Mouse (Mus musculus) layer of hippocampus, postnatal 14 days (tissue): ENCODE measurements around the gene Kansl2. TPM values are rescaled to one million over a fixed set of nuclear protein-coding genes. Genes with fewer than 3 reads are reported as not detected.

Source experiments
- DNase-seq, 2 experiments: peaks; one replicate each; pipeline ENCODE4 v3.0.0; 2021 to 2022; ENCODE audit warnings: low spot score in 2 of 2, mixed read lengths in 1 of 2
- microRNA-seq, 2 experiments: library from miRNA; unstranded; fragments of <30 nt; microRNA quantifications; one replicate each; pipeline ENCODE4 v1.2.0; 2021
- total RNA-seq, 2 experiments: library from RNA; stranded (reverse); gene quantifications; 2 replicates each; pipeline ENCODE4 v1.2.3; 2021

The Kansl2 gene
- total RNA-seq, 2 experiments from 2014 or later: 65.5 to 65.8 TPM

- DNase-seq: no peak
These were observed 27.7 kb downstream of the Kansl2 start for GRCm38 (mm10) chr15:98506253-98506957.

GRCm38 (mm10) chr15:98504514-98504913, 29.6 kb downstream of the Kansl2 start:
- DNase-seq: peak; percentile 47 to 60

- no peak for DNase-seq
These were observed 30.7 kb downstream of the Kansl2 start for GRCm38 (mm10) chr15:98503317-98503716.

- no peak for DNase-seq
These were observed 36.4 kb downstream of the Kansl2 start for GRCm38 (mm10) chr15:98497631-98498030.

GRCm38 (mm10) chr15:98492102-98492501, 42.0 kb downstream of the Kansl2 start, which contains the start of gene Olfr279:
Gene Olfr279 (plus strand): TSS chr15:98492402.
- no peak for DNase-seq

GRCm38 (mm10) chr15:98491332-98491731, 42.7 kb downstream of the Kansl2 start:
- no peak for DNase-seq

DNA sequence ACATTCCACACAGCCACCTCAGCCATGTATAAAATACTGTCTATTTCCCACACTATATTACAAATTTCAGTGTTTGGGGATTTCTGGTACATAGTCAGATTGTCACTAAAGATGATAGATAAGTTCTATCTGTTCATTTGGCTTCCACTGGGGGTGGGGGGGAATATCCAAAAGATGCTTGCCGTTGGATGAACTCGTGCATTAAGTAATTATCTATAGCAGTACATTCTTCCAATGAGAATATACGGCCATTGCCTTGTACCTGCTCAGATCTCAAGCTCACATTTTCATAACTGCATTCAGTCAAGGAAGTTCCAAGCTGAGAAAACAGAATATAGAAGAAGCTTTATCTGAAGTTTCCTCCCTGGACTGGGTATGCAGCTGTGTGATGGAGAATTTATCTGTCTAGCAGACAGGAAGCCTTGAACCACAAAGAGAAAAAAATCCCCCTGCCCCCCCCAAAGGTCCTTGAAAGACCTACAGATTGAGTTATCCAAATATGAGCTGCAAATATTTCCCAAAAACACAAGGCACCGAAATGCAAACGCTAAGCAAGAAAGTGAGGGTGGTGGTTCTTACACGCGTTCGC, 47.5 kb downstream of the Kansl2 start:
- DNase-seq: no peak

GRCm38 (mm10) chr15:98483907-98484886, 49.9 kb downstream of the Kansl2 start:
- DNase-seq: peak in 1 of 2 experiments; percentile 15

DNA sequence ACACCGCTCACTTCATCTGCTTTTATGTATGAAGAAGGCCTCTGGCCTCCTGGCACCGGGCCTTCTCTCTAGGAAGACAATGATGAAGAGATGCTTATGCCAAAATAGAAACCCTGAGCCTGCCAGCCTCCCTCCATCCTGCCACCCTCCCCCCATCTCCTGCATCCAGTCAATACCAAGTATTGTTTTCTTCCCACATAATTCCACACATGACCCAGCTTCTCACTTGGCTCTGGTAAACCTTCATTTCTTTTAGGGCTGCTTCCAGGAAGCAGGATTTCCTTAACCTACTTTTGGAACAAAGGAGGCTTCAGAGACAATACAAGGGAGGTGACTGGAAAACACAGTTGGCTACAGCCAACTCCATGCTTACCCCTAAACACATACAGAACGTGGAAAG, 51.4 kb downstream of the Kansl2 start, which contains the start of gene Lalba:
Gene Lalba (minus strand): TSS at position 21 of the 400 bp plus-strand sequence.
- no peak for DNase-seq

GRCm38 (mm10) chr15:98479568-98480102, 54.4 kb downstream of the Kansl2 start:
- no peak for DNase-seq

- no peak for DNase-seq
These were observed 57.8 kb downstream of the Kansl2 start for GRCm38 (mm10) chr15:98476281-98476680.

DNA sequence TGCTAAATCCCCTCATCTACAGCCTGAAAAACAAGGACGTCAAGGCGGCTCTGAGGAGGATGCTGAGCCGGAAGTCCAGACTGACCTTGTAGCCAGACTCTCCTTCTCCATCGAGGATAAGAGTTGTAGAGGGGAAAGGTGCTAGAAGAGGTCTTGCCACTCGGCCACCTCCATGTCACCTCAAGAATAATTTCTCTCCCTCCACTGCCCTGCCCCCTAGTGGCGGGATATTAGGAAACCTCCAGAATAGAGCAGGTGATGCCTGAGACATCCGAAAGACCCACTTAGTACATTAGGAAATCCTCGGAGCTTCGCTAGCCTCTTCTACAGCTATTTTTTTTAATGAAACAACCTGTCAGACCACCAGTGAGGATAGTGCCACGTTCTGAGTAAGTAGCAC, 58.7 kb downstream of the Kansl2 start:
- peak in 1 of 2 experiments; percentile 20 for DNase-seq

- DNase-seq: no peak
These were observed 59.1 kb downstream of the Kansl2 start for GRCm38 (mm10) chr15:98474958-98475357.

- DNase-seq: no peak
These were observed 62.5 kb downstream of the Kansl2 start for GRCm38 (mm10) chr15:98471539-98471938.

DNA sequence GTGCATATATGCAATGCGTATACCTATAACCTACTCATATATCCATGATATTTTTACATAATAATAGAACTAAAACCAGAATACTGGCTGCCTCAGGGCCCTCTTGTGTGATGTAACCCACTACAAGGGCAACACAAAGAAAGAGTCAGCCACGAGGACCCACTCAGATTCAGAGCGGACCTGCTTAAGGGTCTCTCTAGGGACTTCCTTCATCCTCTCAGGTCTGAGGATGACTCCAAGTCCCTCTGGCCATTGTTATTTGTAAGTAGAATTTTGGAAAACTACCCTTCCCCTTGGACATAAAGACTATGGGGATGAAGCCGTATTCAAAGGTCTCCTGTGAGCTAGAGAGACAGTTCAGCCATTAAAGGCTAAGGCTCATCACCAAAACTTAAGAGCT, 64.5 kb downstream of the Kansl2 start, which contains the start of gene OR5BS1P:
Gene OR5BS1P (plus strand): TSS at position 301 of the 400 bp plus-strand sequence.
- no peak for DNase-seq

Small RNA genes lying within 50 kb of the gene (microRNA-seq; reads per million reads assigned to microRNA genes)
- gene Mir1291: 3.4 to 6.3 reads per million in 2 experiments

Other genes starting within 250 kb of the Kansl2 start
- gene Zfp641, start 238.1 kb downstream of the Kansl2 start, total RNA-seq: 1 to 10 TPM; 5.7 to 6.7 TPM
- gene Olfr285, start 216.9 kb downstream of the Kansl2 start, total RNA-seq: not detected
- gene Olfr284, start 193.3 kb downstream of the Kansl2 start, total RNA-seq: not detected
- not detected for gene Olfr283, start 153.3 kb downstream of the Kansl2 start, total RNA-seq
- not detected for gene Olfr282, start 103.0 kb downstream of the Kansl2 start, total RNA-seq
- not detected for gene Olfr281, start 81.7 kb downstream of the Kansl2 start, total RNA-seq
- not detected for gene OR5BS1P, start 64.4 kb downstream of the Kansl2 start, total RNA-seq
- not detected for gene Lalba, start 51.5 kb downstream of the Kansl2 start, total RNA-seq
- gene Olfr279, start 41.9 kb downstream of the Kansl2 start, total RNA-seq: under 1 TPM; 0.21 to 0.37 TPM
- 10 to 100 TPM; 43.9 to 44.7 TPM for gene Ccnt1, start 36.7 kb upstream of the Kansl2 start, total RNA-seq
- gene 4930415O20Rik, start 36.7 kb upstream of the Kansl2 start, total RNA-seq: not detected
- 10 to 100 TPM; 45.1 to 45.3 TPM for gene Adcy6, start 75.8 kb upstream of the Kansl2 start, total RNA-seq
- 100 to 1,000 TPM; 159 to 168 TPM for gene Cacnb3, start 96.6 kb upstream of the Kansl2 start, total RNA-seq
- 10 to 100 TPM; 60.3 to 70.2 TPM for gene Ddx23, start 128.6 kb upstream of the Kansl2 start, total RNA-seq
- 10 to 100 TPM; 18.8 to 21.5 TPM for gene Rnd1, start 143.2 kb upstream of the Kansl2 start, total RNA-seq
- 10 to 100 TPM in 1 of 2 experiments, 1 to 10 TPM in 1; 8.9 to 10.1 TPM for gene Ccdc65, start 173.9 kb upstream of the Kansl2 start, total RNA-seq
- 1 to 10 TPM; 1.3 to 2.7 TPM for gene Fkbp11, start 193.9 kb upstream of the Kansl2 start, total RNA-seq
- 100 to 1,000 TPM; 791 to 794 TPM for gene Arf3, start 228.9 kb upstream of the Kansl2 start, total RNA-seq
- under 1 TPM; 0.41 to 0.48 TPM for gene Wnt10b, start 243.9 kb upstream of the Kansl2 start, total RNA-seq